In genomic region chr11:103158621-103159478, GRCm38 (mm10) we compare ENCODE assay signal across 8 mouse cellular contexts. TPM values are rescaled to one million over a fixed set of nuclear protein-coding genes. Genes with fewer than 3 reads are reported as not detected.
DNase-seq lines count a peak whose midpoint lies in the region; ATAC-seq and TF ChIP-seq lines count a peak whose summit lies in the region.

No protein-coding gene starts in this region.

- H3K4me2 ChIP-seq in forebrain, embryonic 11.5 days (ENCODE audit: low read depth, low read length, severe bottlenecking): peak overlapping the region; percentile 27
- H3K4me2 ChIP-seq in heart, embryonic 15.5 days: peak overlapping the region; percentile 87
- H3K4me2 ChIP-seq in liver, embryonic 12.5 days: peak overlapping the region; percentile 81
- peak overlapping the region; percentile 57 for H3K4me2 ChIP-seq in stomach, embryonic 14.5 days (replicated peaks; ENCODE audit: low read depth, low read length)

- no peaks in the 10 kb centered on the region for H3K27me3 ChIP-seq in E14TG2a.4 (ENCODE audit: insufficient read depth, low read length)
- no peaks in the 10 kb centered on the region for H3K27me3 ChIP-seq in forebrain, embryonic 11.5 days (ENCODE audit: control insufficient read depth, insufficient read depth, low read length)
- no peaks in the 10 kb centered on the region for H3K27me3 ChIP-seq in heart, embryonic 15.5 days
- no peaks in the 10 kb centered on the region for H3K27me3 ChIP-seq in liver, embryonic 12.5 days (replicated peaks)
- no peaks in the 10 kb centered on the region for H3K27me3 ChIP-seq in stomach, embryonic 14.5 days (ENCODE audit: control insufficient read depth, insufficient read depth, low read length)

- no peaks in the 10 kb centered on the region for H3K9me3 ChIP-seq in E14TG2a.4 (ENCODE audit: low read length)
- H3K9me3 ChIP-seq in forebrain, embryonic 11.5 days (ENCODE audit: control insufficient read depth, low read length): no peaks in the 10 kb centered on the region
- H3K9me3 ChIP-seq in heart, embryonic 15.5 days (replicated peaks): no peaks in the 10 kb centered on the region
- no peaks in the 10 kb centered on the region for H3K9me3 ChIP-seq in liver, embryonic 12.5 days (replicated peaks)
- H3K9me3 ChIP-seq in stomach, embryonic 14.5 days (ENCODE audit: control insufficient read depth, low read depth, low read length): no peaks in the 10 kb centered on the region

- H3K36me3 ChIP-seq in E14TG2a.4 (ENCODE audit: insufficient read depth, low read length): no peaks in the 10 kb centered on the region
- no peaks in the 10 kb centered on the region for H3K36me3 ChIP-seq in forebrain, embryonic 11.5 days (ENCODE audit: control insufficient read depth, insufficient read depth, low read length)
- no peaks in the 10 kb centered on the region for H3K36me3 ChIP-seq in heart, embryonic 15.5 days
- H3K36me3 ChIP-seq in liver, embryonic 12.5 days: no peaks in the 10 kb centered on the region
- no peaks in the 10 kb centered on the region for H3K36me3 ChIP-seq in stomach, embryonic 14.5 days (ENCODE audit: control insufficient read depth, insufficient read depth, low read length)

- H3K4me3 ChIP-seq in E14TG2a.4 (replicated peaks; ENCODE audit: low read length): peak overlapping the region; percentile 75
- peak overlapping the region; percentile 6; the same call in 1 of the 2 replicates for H3K4me3 ChIP-seq in forebrain, embryonic 11.5 days (ENCODE audit: low read depth, low read length)
- peak overlapping the region; percentile 47 for H3K4me3 ChIP-seq in heart, embryonic 15.5 days
- peak overlapping the region; percentile 50 for H3K4me3 ChIP-seq in liver, embryonic 12.5 days
- peak overlapping the region; percentile 20; the same call in 1 of the 2 replicates for H3K4me3 ChIP-seq in stomach, embryonic 14.5 days (ENCODE audit: low read depth, low read length)

- TF ChIP-seq CTCF in E14TG2a.4 (conservative IDR thresholded peaks at IDR 0.05; ENCODE audit: low read length): peak; percentile 91

- DNase-seq in c-Kit-positive CD71-positive TER-119-positive erythroid progenitor cells, embryonic 14.5 days (ENCODE audit: low spot score): peak; percentile 87
- DNase-seq in forebrain, embryonic 11.5 days (ENCODE audit: low spot score): peak; percentile 98
- DNase-seq in kidney, postnatal 14 days: peak; percentile 97
- DNase-seq in natural killer cell, adult 2 months (ENCODE audit: low spot score in 2 of 2): peak; percentile 92 to 93

- H3K27ac ChIP-seq in forebrain, embryonic 11.5 days (ENCODE audit: low read depth, low read length): no peak overlapping the region
- H3K27ac ChIP-seq in heart, embryonic 15.5 days: peak overlapping the region; percentile 69
- H3K27ac ChIP-seq in liver, embryonic 12.5 days: peak overlapping the region; percentile 66
- peak overlapping the region; percentile 56; the same call in 1 of the 2 replicates for H3K27ac ChIP-seq in stomach, embryonic 14.5 days (ENCODE audit: low read length)

- WGBS in forebrain, embryonic 11.5 days: 2% methylated on average over 25 of the region's 25 CpGs
- WGBS in heart, embryonic 15.5 days: 2% methylated on average over 25 of the region's 25 CpGs
- WGBS in liver, embryonic 12.5 days (ENCODE audit: insufficient replicate concordance): 4% methylated on average over 25 of the region's 25 CpGs
- WGBS in stomach, embryonic 14.5 days: 1% methylated on average over 25 of the region's 25 CpGs

- peaks cover 36% of the 10 kb centered on the region for H3K4me1 ChIP-seq in E14TG2a.4 (replicated peaks; ENCODE audit: low read depth, low read length)
- no peaks in the 10 kb centered on the region for H3K4me1 ChIP-seq in forebrain, embryonic 11.5 days (replicated peaks; ENCODE audit: control insufficient read depth, insufficient read depth, low read length)
- H3K4me1 ChIP-seq in heart, embryonic 15.5 days (replicated peaks): peaks cover 12% of the 10 kb centered on the region
- H3K4me1 ChIP-seq in liver, embryonic 12.5 days: peaks cover 19% of the 10 kb centered on the region
- H3K4me1 ChIP-seq in stomach, embryonic 14.5 days (ENCODE audit: control insufficient read depth, insufficient read depth, low read length): no peaks in the 10 kb centered on the region

- ATAC-seq in forebrain, embryonic 11.5 days (replicated peaks; ENCODE audit: low FRiP score): peak; percentile 91
- ATAC-seq in heart, embryonic 15.5 days (replicated peaks; ENCODE audit: insufficient number of reproducible peaks, insufficient read depth, low FRiP score, low read depth): peak; percentile 94
- peak; percentile 94 for ATAC-seq in liver, embryonic 12.5 days
- peak; percentile 93 for ATAC-seq in stomach, embryonic 14.5 days (ENCODE audit: insufficient number of reproducible peaks, insufficient read depth, low FRiP score, low read depth)

- H3K9ac ChIP-seq in forebrain, embryonic 11.5 days (ENCODE audit: low read length): no peak overlapping the region
- peak overlapping the region; percentile 40 for H3K9ac ChIP-seq in heart, embryonic 15.5 days
- H3K9ac ChIP-seq in liver, embryonic 12.5 days: peak overlapping the region; percentile 64
- no peak overlapping the region for H3K9ac ChIP-seq in stomach, embryonic 14.5 days (replicated peaks; ENCODE audit: low read depth, low read length)

RNA-seq across cellular contexts. Expression of gene Fmnl1, which starts 12.1 kb away (rescaled TPM):
- 0.76 and 1.8 TPM in 2 replicates for polyA plus RNA-seq in forebrain, embryonic 11.5 days (2014; fragmentation: Nextera tagmentation; extraction: Ambion mirVana)
- polyA plus RNA-seq in heart, embryonic 15.5 days (2015; fragmentation: Nextera tagmentation; extraction: Ambion mirVana): 1.5 and 4.6 TPM in 2 replicates
- polyA plus RNA-seq in liver, embryonic 12.5 days (2016; fragmentation: Nextera tagmentation; extraction: Ambion mirVana): 5.2 and 5.7 TPM in 2 replicates
- polyA plus RNA-seq in stomach, embryonic 14.5 days (2014; fragmentation: Nextera tagmentation; extraction: Ambion mirVana): 1.7 and 2.3 TPM in 2 replicates

RNA-seq across cellular contexts. Expression of gene Hexim2, which starts 26.6 kb away (rescaled TPM):
- polyA plus RNA-seq in forebrain, embryonic 11.5 days (2014; fragmentation: Nextera tagmentation; extraction: Ambion mirVana): 8.7 and 9.2 TPM in 2 replicates
- polyA plus RNA-seq in heart, embryonic 15.5 days (2015; fragmentation: Nextera tagmentation; extraction: Ambion mirVana): 5.5 and 6.4 TPM in 2 replicates
- 9.5 and 10.0 TPM in 2 replicates for polyA plus RNA-seq in liver, embryonic 12.5 days (2016; fragmentation: Nextera tagmentation; extraction: Ambion mirVana)
- polyA plus RNA-seq in stomach, embryonic 14.5 days (2014; fragmentation: Nextera tagmentation; extraction: Ambion mirVana): 7.3 and 9.1 TPM in 2 replicates

RNA-seq across cellular contexts. Expression of gene Hexim1, which starts 42.8 kb away (rescaled TPM):
- 3.9 and 4.6 TPM in 2 replicates for polyA plus RNA-seq in forebrain, embryonic 11.5 days (2014; fragmentation: Nextera tagmentation; extraction: Ambion mirVana)
- 2.6 and 3.0 TPM in 2 replicates for polyA plus RNA-seq in heart, embryonic 15.5 days (2015; fragmentation: Nextera tagmentation; extraction: Ambion mirVana)
- 2.4 and 3.0 TPM in 2 replicates for polyA plus RNA-seq in liver, embryonic 12.5 days (2016; fragmentation: Nextera tagmentation; extraction: Ambion mirVana)
- polyA plus RNA-seq in stomach, embryonic 14.5 days (2014; fragmentation: Nextera tagmentation; extraction: Ambion mirVana): 7.6 and 7.7 TPM in 2 replicates

RNA-seq across cellular contexts. Expression of gene 1700023F06Rik, which starts 49.5 kb away (rescaled TPM):
- 0.23 and 0.32 TPM in 2 replicates for polyA plus RNA-seq in forebrain, embryonic 11.5 days (2014; fragmentation: Nextera tagmentation; extraction: Ambion mirVana)
- polyA plus RNA-seq in heart, embryonic 15.5 days (2015; fragmentation: Nextera tagmentation; extraction: Ambion mirVana): 0.18 and 0.37 TPM in 2 replicates
- polyA plus RNA-seq in liver, embryonic 12.5 days (2016; fragmentation: Nextera tagmentation; extraction: Ambion mirVana): 0.11 TPM in 1 of 2 replicates, not detected in the other
- polyA plus RNA-seq in stomach, embryonic 14.5 days (2014; fragmentation: Nextera tagmentation; extraction: Ambion mirVana): 1.5 and 1.8 TPM in 2 replicates

RNA-seq across cellular contexts. Expression of gene Acbd4, which starts 57.4 kb away (rescaled TPM):
- polyA plus RNA-seq in forebrain, embryonic 11.5 days (2014; fragmentation: Nextera tagmentation; extraction: Ambion mirVana): 7.8 and 8.1 TPM in 2 replicates
- polyA plus RNA-seq in heart, embryonic 15.5 days (2015; fragmentation: Nextera tagmentation; extraction: Ambion mirVana): 18.5 and 23.7 TPM in 2 replicates
- 40.6 and 46.1 TPM in 2 replicates for polyA plus RNA-seq in liver, embryonic 12.5 days (2016; fragmentation: Nextera tagmentation; extraction: Ambion mirVana)
- polyA plus RNA-seq in stomach, embryonic 14.5 days (2014; fragmentation: Nextera tagmentation; extraction: Ambion mirVana): 17.7 and 20.4 TPM in 2 replicates

Comparison
In these comparisons a context has a peak if more than half of its experiments do, and no peak if none do; other contexts are left out.
1. H3K4me3 ChIP-seq: peak in every context shown above with its lines; median percentile 75 in E14TG2a.4; 50 in liver, embryonic 12.5 days; 47 in heart, embryonic 15.5 days; 20 in stomach, embryonic 14.5 days; 6 in forebrain, embryonic 11.5 days.
2. H3K4me2 ChIP-seq: peak in every context shown above with its lines; median percentile 87 in heart, embryonic 15.5 days; 81 in liver, embryonic 12.5 days; 57 in stomach, embryonic 14.5 days; 27 in forebrain, embryonic 11.5 days.
3. H3K9ac ChIP-seq: peak in heart, embryonic 15.5 days (single experiment) and liver, embryonic 12.5 days (single experiment); none in forebrain, embryonic 11.5 days (single experiment) and stomach, embryonic 14.5 days (single experiment).
4. Peak in every context shown above with its lines, with median percentiles within 50 percentile points of each other: DNase-seq and ATAC-seq.